Mouse (Mus musculus) heart, embryonic 16.5 days (tissue): ENCODE results near the gene Nfix. TPM values are rescaled to one million over a fixed set of nuclear protein-coding genes. Genes with fewer than 3 reads are reported as not detected.
"Not testable (repeated sequence)": the region's sequence is repeated elsewhere in the genome, so short reads cannot be mapped to it uniquely, and the experiment has no call there.

ENCODE experiments used
- ATAC-seq: fragments of 200-750 bp; cut with Nextera tagmentation; replicated peaks from 2 replicates; pipeline ENCODE4 v1.8.0; 2017; ENCODE audit warnings: moderate number of reproducible peaks; ENCODE audit not compliant: insufficient read depth, low FRiP score; ENCODE audit errors: extremely low read depth
- H3K27ac ChIP-seq: fragments of 300-500 bp; sonication (generic); 2 replicates; pipeline ENCODE4 v1.5.1; 2014; ENCODE audit warnings: mild to moderate bottlenecking, low read length, control low read depth, moderate library complexity
- H3K27me3 ChIP-seq: fragments of 300-500 bp; sonication (generic); 2 replicates; pipeline ENCODE4 v1.6.1; 2014; ENCODE audit warnings: low read length, mixed read lengths; ENCODE audit not compliant: control insufficient read depth, insufficient read depth
- H3K36me3 ChIP-seq: fragments of 300-500 bp; sonication (generic); 2 replicates; pipeline ENCODE4 v1.6.1; 2014; ENCODE audit not compliant: control insufficient read depth, insufficient read depth
- H3K4me1 ChIP-seq: fragments of 300-500 bp; sonication (generic); 2 replicates; pipeline ENCODE4 v1.6.1; 2014; ENCODE audit warnings: low read length, mixed read lengths; ENCODE audit not compliant: control insufficient read depth, insufficient read depth
- H3K4me2 ChIP-seq: fragments of 300-500 bp; sonication (generic); 2 replicates; pipeline ENCODE4 v1.6.1; 2014; ENCODE audit warnings: low read depth, mild to moderate bottlenecking, control low read depth, low read length
- H3K4me3 ChIP-seq: fragments of 300-500 bp; sonication (generic); 2 replicates; pipeline ENCODE4 v1.5.1; 2014; ENCODE audit warnings: mild to moderate bottlenecking, control low read depth, low read length
- H3K9ac ChIP-seq: fragments of 300-500 bp; sonication (generic); 2 replicates; pipeline ENCODE4 v1.6.1; 2014; ENCODE audit warnings: low read length, control low read depth
- H3K9me3 ChIP-seq: fragments of 300-500 bp; sonication (generic); replicated peaks from 2 replicates; pipeline ENCODE4 v1.6.1; 2016; ENCODE audit warnings: low read length; ENCODE audit not compliant: control insufficient read depth
- WGBS: fragments of 180-500 bp; shearing (Covaris S2); extraction: QIAGEN DNeasy Blood & Tissue Kit; methylation state at CpG from one replicate; pipeline ENCODE4 v1.1.7; 2014; 5-methylcytosine and 5-hydroxymethylcytosine counted together
- polyA plus RNA-seq: library from polyadenylated mRNA; unstranded; fragments of >200 nt; fragmentation: Nextera tagmentation; extraction: Ambion mirVana; gene quantifications from 2 replicates; pipeline ENCODE4 v1.2.1, GENCODE M21; 2015

Nfix gene
- polyA plus RNA-seq, 1 experiment from 2014 or later, result 12.7 TPM

DNA sequence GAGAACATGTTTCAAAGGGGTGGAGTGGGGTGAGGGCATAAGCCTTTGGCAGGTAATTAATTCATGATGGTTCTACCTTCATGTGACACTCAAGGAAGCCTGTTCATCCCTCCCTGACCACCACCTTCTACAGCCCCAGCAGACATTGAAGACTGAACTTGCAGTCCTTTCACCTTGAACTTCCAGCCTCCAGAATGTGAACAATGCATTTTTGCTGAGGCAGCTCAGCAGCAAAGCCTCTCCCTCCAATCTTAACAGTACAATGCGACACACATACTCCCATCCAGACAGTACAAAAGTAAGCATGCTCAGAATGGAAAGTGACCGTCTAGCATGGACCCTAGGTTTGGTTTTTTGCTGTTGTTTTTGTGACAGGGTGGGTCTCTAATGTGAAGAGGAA lies 118.7 kb downstream of the Nfix start:
- no peaks in the 10 kb centered on the region for H3K27me3 ChIP-seq
- peaks cover 4% of the 10 kb centered on the region for H3K36me3 ChIP-seq
- ATAC-seq, result no peak
- H3K4me2 ChIP-seq, result no peak overlapping the region
- no peak overlapping the region for H3K27ac ChIP-seq
- WGBS, result 57% methylated on average over 2 of the region's 2 CpGs
- H3K9ac ChIP-seq, result no peak overlapping the region
- no peaks in the 10 kb centered on the region for H3K9me3 ChIP-seq
- H3K4me3 ChIP-seq, result no peak overlapping the region
- H3K4me1 ChIP-seq, result peaks cover 21% of the 10 kb centered on the region

DNA sequence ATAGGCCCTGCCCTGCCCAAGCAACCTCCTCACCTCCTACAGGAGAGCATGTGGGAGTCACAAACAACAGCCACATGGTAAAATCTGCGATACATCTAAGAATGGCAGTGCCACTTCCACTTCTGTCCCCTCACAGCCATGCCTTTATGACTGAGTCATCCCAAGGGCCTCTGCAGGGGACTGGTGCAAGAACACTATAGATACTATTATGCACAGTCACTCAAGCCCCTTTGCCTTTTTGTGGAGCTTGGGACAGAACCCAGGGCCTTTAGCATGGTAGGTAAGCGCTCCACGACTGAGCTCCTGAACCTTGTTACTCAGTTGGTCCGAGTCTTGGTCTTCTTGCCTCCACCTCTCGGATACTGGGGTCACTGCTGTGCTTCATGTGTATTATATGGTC lies 122.8 kb downstream of the Nfix start:
- ATAC-seq, result no peak
- H3K4me1 ChIP-seq, result peaks cover 6% of the 10 kb centered on the region
- H3K4me3 ChIP-seq, result no peak overlapping the region
- H3K27me3 ChIP-seq, result no peaks in the 10 kb centered on the region
- H3K36me3 ChIP-seq, result peaks cover 25% of the 10 kb centered on the region
- no peak overlapping the region for H3K4me2 ChIP-seq
- no peak overlapping the region for H3K27ac ChIP-seq
- 82% methylated on average over 5 of the region's 5 CpGs for WGBS
- no peak overlapping the region for H3K9ac ChIP-seq
- H3K9me3 ChIP-seq, result no peaks in the 10 kb centered on the region

DNA sequence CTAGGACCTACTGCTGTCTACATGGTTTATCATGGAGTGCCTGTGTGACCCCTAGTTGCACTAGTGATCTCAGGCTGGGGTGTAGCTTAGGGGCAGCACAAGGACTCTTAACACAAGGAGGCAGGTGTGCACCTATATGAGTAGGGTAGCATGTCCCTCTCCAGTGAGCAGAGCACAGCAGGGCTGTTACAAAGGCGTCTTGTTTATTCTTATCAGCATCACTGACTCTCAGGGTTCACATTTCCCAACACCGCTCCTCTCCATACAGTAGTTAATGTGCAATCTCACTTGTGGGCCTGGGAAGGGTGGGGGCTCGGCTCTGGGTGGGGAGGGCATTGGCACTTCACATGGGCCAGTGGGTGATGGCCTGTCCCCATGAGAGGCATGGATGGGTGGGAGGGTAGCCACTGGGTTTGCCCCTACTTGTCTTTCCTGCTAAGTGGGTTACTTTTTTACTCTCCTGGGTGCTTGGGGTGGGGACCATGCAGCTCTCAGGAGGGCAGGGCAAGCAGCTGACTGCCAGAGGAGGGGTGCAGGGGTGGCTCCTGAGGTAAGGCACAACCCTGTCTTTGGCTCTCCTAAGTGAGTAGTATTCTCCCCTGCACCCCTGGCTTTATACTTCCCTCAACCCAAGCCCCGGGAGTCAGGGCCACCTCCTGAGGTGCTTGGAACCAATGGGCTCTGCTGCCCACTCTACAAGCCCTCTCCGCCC lies 129.7 kb downstream of the Nfix start:
- not testable (repeated sequence) for H3K9me3 ChIP-seq, H3K4me3 ChIP-seq, H3K27me3 ChIP-seq, H3K9ac ChIP-seq, H3K4me1 ChIP-seq, H3K4me2 ChIP-seq, H3K27ac ChIP-seq, ATAC-seq
- peaks cover 16% of the 10 kb centered on the region for H3K36me3 ChIP-seq
- WGBS, result 82% methylated on average over 5 of the region's 5 CpGs

DNA sequence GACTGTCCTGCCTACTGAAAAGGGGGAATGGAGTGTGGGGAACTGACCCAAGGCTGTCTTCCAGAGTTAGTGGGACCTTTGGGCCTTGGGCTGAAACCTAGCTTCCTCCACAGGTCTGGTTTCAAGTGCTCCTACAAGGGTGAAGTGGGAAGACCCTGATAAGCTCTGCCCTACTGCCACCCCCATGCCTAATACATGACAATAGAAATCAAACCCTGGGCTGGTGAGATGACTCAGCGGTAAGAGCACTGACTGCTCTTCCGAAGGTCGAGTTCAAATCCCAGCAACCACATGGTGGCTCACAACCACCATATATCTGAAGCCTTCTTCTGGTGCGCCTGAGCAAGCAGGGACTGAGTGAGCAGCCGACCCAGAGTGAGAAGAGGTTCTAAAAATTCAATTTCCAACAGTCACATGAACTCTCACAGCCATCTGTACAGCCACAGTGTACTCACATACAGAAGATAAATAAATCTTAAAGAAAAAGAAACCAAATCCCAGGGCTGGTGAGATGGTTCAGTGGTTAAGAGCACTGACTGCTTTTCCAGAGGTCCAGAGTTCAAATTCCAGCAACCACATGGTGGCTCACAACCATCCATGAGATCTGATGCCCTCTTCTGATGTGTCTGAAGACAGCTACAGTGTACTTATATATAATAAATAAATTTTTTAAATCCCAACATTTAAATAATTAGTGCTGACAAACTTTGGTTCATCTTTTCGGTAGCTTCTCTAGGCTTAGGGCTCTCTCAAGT lies 131.2 kb downstream of the Nfix start:
- Histone ChIP-seq H3K27me3 (no peaks in the 10 kb centered on the region), H3K4me3 (no peak overlapping the region), H3K4me1 (peaks cover 9% of the 10 kb centered on the region), H3K9ac (no peak overlapping the region), H3K4me2 (no peak overlapping the region), H3K9me3 (no peaks in the 10 kb centered on the region), H3K36me3 (peaks cover 8% of the 10 kb centered on the region), H3K27ac (no peak overlapping the region)
- ATAC-seq, result no peak
- WGBS, result 74% methylated on average over 6 of the region's 6 CpGs

DNA sequence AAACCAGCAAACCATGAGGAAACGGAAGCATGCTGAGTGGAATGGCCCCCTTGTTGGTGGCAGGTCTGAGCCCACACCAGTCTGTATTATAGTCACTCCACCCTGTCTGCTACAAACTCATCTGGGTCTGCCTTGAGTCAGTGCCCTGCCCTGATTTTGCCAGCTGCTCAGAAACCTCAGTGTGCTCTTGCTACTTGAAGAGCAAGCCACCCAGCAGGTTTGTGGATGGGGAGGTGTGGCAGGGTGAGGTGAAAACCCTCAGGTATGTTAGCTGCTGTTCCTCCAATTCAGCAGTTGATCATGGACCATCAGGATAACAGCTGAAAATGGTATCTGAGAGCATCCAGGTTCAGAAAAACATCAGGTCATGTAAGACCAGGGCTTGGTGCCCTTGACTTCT lies 132.1 kb downstream of the Nfix start:
- Histone ChIP-seq H3K4me2 (no peak overlapping the region), H3K27me3 (no peaks in the 10 kb centered on the region), H3K36me3 (peaks cover 8% of the 10 kb centered on the region), H3K9ac (no peak overlapping the region), H3K9me3 (no peaks in the 10 kb centered on the region), H3K4me3 (no peak overlapping the region), H3K27ac (no peak overlapping the region), H3K4me1 (peaks cover 14% of the 10 kb centered on the region)
- no peak for ATAC-seq
- 41% methylated on average over 1 of the region's 1 CpGs for WGBS

DNA sequence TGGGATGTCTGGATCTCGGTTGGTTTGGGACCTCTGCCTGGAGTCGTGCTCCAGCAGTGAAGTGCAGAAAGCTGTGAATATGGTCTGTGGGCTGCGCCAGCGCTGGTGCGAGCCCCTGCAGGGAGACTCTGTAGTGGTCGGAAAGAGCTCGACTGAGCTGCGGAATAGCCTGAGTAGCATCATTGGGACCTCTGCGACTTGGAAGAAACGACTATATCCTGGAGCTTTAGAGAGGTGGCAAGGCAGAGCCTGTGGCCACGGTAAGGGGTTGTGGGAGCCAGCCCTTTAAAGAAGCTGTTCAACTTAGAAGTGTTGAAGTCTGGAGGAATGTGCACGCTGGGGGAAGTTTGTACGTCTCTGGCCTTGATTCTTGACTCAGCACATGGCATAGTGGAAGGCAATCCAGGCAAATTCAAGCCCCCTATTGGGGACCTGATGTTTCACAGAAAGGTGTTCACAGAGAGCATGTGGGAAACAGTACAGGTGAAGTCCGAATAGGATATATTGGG lies 134.7 kb downstream of the Nfix start:
- peak overlapping the region; percentile 86 for H3K4me2 ChIP-seq
- H3K4me3 ChIP-seq, result peak overlapping the region; percentile 76
- ATAC-seq, result 0 out of 2 replicates have a peak, but pooled peaks have one; percentile 1
- H3K9me3 ChIP-seq, result no peaks in the 10 kb centered on the region
- peaks cover 5% of the 10 kb centered on the region for H3K36me3 ChIP-seq
- no peaks in the 10 kb centered on the region for H3K27me3 ChIP-seq
- H3K9ac ChIP-seq, result peak overlapping the region; percentile 84
- H3K27ac ChIP-seq, result peak overlapping the region; percentile 97
- WGBS, result 2% methylated on average over 14 of the region's 14 CpGs
- peaks cover 18% of the 10 kb centered on the region for H3K4me1 ChIP-seq

DNA sequence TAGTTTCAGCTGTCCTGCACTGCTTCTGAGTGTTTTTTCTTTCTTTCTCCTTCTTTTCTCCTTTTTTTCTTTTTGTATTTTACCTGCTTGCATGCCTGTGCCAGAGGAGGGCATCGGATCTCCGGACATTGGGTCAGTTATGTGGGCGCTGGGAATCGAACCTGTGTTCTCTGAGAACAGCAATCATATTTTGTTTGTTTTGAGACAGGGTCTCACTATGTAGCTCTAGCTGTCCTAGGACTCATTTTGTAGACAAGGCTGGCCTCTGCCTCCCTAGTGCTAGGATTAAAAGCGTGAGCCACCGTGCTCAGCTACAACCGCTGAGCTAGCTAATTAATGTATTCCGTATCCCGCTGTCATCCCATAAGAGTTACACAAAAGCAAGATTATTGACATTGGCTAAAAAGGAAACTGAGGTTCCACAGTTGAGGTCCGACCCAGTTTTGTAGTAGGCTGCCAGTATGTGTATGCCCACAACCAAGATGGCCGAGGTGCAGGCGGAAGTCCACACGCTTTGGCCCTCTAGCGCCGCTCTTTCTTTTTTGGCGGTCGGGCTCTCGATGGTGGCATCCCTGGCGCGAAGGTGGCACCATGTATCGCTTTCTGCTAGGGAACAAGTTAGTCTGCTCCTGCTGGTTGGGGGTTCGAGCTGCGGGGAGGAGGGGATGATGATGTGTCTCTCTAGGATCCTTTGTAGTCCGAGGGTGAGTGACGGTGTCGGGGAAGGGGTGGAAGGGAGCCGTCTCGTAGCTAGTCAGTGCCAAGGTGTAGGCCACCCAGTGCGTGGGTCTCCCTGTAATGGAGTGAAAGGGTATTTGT lies 135.4 kb downstream of the Nfix start:
- Histone ChIP-seq H3K9me3 (no peaks in the 10 kb centered on the region), H3K9ac (peak overlapping the region; percentile 84), H3K27ac (peak overlapping the region; percentile 97), H3K4me1 (peaks cover 24% of the 10 kb centered on the region), H3K36me3 (peaks cover 5% of the 10 kb centered on the region; the same call in 1 of the 2 replicates), H3K4me3 (peak overlapping the region; percentile 76), H3K27me3 (no peaks in the 10 kb centered on the region), H3K4me2 (peak overlapping the region; percentile 86)
- 0% methylated on average over 29 of the region's 29 CpGs for WGBS
- ATAC-seq, result 0 out of 2 replicates have a peak, but pooled peaks have one; percentile 5

DNA sequence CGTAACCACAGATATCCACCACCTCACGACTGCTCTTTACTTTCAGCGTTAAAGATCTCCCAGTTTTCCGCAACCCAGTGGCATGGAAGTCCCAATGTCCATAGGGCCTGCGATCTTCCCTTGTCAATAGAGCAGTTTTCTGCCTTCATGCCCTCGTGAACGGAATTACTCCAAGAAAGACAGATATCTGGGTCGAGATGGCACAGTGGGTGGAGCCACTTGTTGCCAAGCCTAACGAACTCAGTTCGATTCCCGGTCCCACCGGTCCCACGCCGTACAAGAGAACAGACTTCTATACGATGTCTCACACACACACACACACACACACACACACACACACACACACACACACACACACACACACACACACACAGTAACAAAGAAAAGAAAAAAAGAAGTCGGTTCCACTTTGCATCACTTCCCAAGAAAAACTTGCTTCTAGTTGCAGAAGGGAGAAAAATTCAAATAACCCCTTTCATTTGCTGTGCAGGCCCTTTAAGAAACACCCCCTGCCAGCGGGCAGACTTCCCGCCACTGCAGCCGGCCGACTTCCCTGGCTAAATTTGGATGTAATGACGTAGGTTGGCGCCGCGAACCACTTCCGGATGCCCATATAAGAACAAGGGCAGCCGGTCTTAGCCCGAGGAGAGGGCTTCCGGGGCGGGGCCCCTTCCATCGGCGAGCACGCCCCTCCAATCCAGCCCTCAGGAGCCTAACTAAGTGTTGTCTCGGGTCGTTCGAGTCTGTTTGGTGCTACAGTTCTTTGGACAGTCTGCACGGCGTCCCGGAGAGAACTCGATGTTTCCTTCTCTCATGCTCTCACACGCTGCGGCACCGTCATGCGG lies 136.4 kb downstream of the Nfix start:
- H3K4me3 ChIP-seq, result peak overlapping the region; percentile 76
- peaks cover 28% of the 10 kb centered on the region for H3K4me1 ChIP-seq
- peak overlapping the region; percentile 97 for H3K27ac ChIP-seq
- no peaks in the 10 kb centered on the region for H3K27me3 ChIP-seq
- WGBS, result 2% methylated on average over 43 of the region's 43 CpGs
- peak overlapping the region; percentile 86 for H3K4me2 ChIP-seq
- ATAC-seq, result peak; percentile 82
- H3K36me3 ChIP-seq, result peaks cover 5% of the 10 kb centered on the region; the same call in 1 of the 2 replicates
- peak overlapping the region; percentile 80 for H3K9ac ChIP-seq
- no peaks in the 10 kb centered on the region for H3K9me3 ChIP-seq
